In the genomic region with DNA sequence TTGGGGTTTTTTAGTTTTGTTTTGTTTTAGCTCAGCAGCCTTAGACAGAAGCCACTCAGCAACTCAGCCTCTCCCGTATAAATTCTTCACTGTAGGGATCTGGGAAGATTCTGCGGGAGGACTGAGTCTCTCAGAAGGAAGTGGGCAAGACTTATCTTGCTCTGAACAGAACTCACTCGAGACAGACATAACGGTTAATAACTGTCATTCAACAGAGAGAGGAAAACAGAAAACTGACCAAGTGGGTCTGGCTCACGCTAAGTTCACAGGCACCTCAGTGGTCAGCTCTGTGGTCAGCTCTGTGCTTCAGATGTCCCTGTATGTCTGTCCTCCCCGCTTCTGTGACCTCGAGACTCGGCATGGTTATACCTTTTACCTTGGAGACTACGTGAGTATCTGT, we compare ENCODE assay signal across 15 mouse cellular contexts. TPM values are rescaled to one million over a fixed set of nuclear protein-coding genes. Genes with fewer than 3 reads are reported as not detected.
DNase-seq lines count a peak whose midpoint lies in the region; ATAC-seq and TF ChIP-seq lines count a peak whose summit lies in the region.
"Had no signal": no experiment of that assay in that cellular context is flagged by ENCODE, and none has a peak within 500 bp of the region (broad histone marks: within the 10 kb centered on the region; RNA-seq: fewer than 3 reads in every experiment).

No protein-coding gene starts in this region.

- H3K27me3 ChIP-seq in forebrain, embryonic 12.5 days, result no peaks in the 10 kb centered on the region
- H3K27me3 ChIP-seq in forebrain, embryonic 15.5 days, result no peaks in the 10 kb centered on the region
- H3K27me3 ChIP-seq in intestine, embryonic 15.5 days (replicated peaks), result no peaks in the 10 kb centered on the region
- H3K27me3 ChIP-seq in intestine, postnatal 0 days (replicated peaks; ENCODE audit: control insufficient read depth, insufficient read depth, low read length), result no peaks in the 10 kb centered on the region
- H3K27me3 ChIP-seq in liver, embryonic 13.5 days, result no peaks in the 10 kb centered on the region

- TF ChIP-seq CTCF in intestine, postnatal 0 days (IDR thresholded peaks at IDR 0.05; ENCODE audit: low read depth), result no peak
- TF ChIP-seq CTCF in bone marrow, adult 2 months (IDR thresholded peaks at IDR 0.05; ENCODE audit: control insufficient read depth, insufficient read depth, low read length), result no peak

- H3K9ac ChIP-seq in forebrain, embryonic 12.5 days, result no peak overlapping the region
- H3K9ac ChIP-seq in forebrain, embryonic 15.5 days (replicated peaks), result no peak overlapping the region
- no peak overlapping the region for H3K9ac ChIP-seq in intestine, embryonic 15.5 days
- no peak overlapping the region for H3K9ac ChIP-seq in intestine, postnatal 0 days (ENCODE audit: low read depth, low read length)
- H3K9ac ChIP-seq in liver, embryonic 13.5 days, result peak overlapping the region; percentile 57

- no peaks in the 10 kb centered on the region for H3K36me3 ChIP-seq in forebrain, embryonic 12.5 days (replicated peaks)
- H3K36me3 ChIP-seq in forebrain, embryonic 15.5 days, result no peaks in the 10 kb centered on the region
- no peaks in the 10 kb centered on the region for H3K36me3 ChIP-seq in intestine, embryonic 15.5 days
- H3K36me3 ChIP-seq in intestine, postnatal 0 days (ENCODE audit: control insufficient read depth, insufficient read depth), result peaks cover 3% of the 10 kb centered on the region; the same call in 1 of the 2 replicates
- no peaks in the 10 kb centered on the region for H3K36me3 ChIP-seq in liver, embryonic 13.5 days
- H3K36me3 ChIP-seq: G1E had no signal

- ATAC-seq in forebrain, embryonic 12.5 days (ENCODE audit: low FRiP score), result no peak
- no peak for ATAC-seq in forebrain, embryonic 15.5 days (replicated peaks)
- ATAC-seq in intestine, embryonic 15.5 days, result no peak
- no peak for ATAC-seq in intestine, postnatal 0 days
- ATAC-seq in liver, embryonic 13.5 days (ENCODE audit: low read depth), result peak; percentile 6

- WGBS in forebrain, embryonic 12.5 days, result 85% methylated on average over 9 of the region's 9 CpGs
- 86% methylated on average over 9 of the region's 9 CpGs for WGBS in forebrain, embryonic 15.5 days
- WGBS in intestine, embryonic 15.5 days, result 71% methylated on average over 9 of the region's 9 CpGs
- WGBS in intestine, postnatal 0 days, result 58% methylated on average over 9 of the region's 9 CpGs
- WGBS in bone marrow, adult 2 months, result 3% methylated on average over 9 of the region's 9 CpGs
- WGBS in liver, embryonic 13.5 days (ENCODE audit: insufficient replicate concordance), result 12% methylated on average over 9 of the region's 9 CpGs

- no peak for DNase-seq in liver, embryonic 13.5 days
- DNase-seq in cerebellum, postnatal 10 days, result no peak
- DNase-seq in adrenal gland, adult 18-20 months (ENCODE audit: low spot score in 2 of 2), result no peak
- DNase-seq: gastrocnemius, postnatal 25 days; right cerebral cortex, postnatal 4 days had no signal

- no peak overlapping the region for H3K4me2 ChIP-seq in forebrain, embryonic 12.5 days
- H3K4me2 ChIP-seq in forebrain, embryonic 15.5 days (replicated peaks), result no peak overlapping the region
- H3K4me2 ChIP-seq in intestine, embryonic 15.5 days (replicated peaks), result peak overlapping the region; percentile 22; the same call in 1 of the 2 replicates
- H3K4me2 ChIP-seq in intestine, postnatal 0 days (replicated peaks; ENCODE audit: low read depth), result no peak overlapping the region
- peak overlapping the region; percentile 66 for H3K4me2 ChIP-seq in liver, embryonic 13.5 days

- H3K9me3 ChIP-seq in forebrain, embryonic 12.5 days, result no peaks in the 10 kb centered on the region
- H3K9me3 ChIP-seq in forebrain, embryonic 15.5 days, result no peaks in the 10 kb centered on the region
- H3K9me3 ChIP-seq in intestine, embryonic 15.5 days, result no peaks in the 10 kb centered on the region
- H3K9me3 ChIP-seq in intestine, postnatal 0 days (ENCODE audit: control insufficient read depth), result no peaks in the 10 kb centered on the region
- no peaks in the 10 kb centered on the region for H3K9me3 ChIP-seq in liver, embryonic 13.5 days (replicated peaks)

- H3K4me1 ChIP-seq in forebrain, embryonic 12.5 days, result peaks cover 48% of the 10 kb centered on the region
- peaks cover 24% of the 10 kb centered on the region for H3K4me1 ChIP-seq in forebrain, embryonic 15.5 days
- H3K4me1 ChIP-seq in intestine, embryonic 15.5 days (replicated peaks), result peaks cover 58% of the 10 kb centered on the region
- peaks cover 16% of the 10 kb centered on the region for H3K4me1 ChIP-seq in intestine, postnatal 0 days (replicated peaks; ENCODE audit: control insufficient read depth, insufficient read depth, low read length)
- H3K4me1 ChIP-seq in bone marrow, adult 2 months (ENCODE audit: control insufficient read depth, insufficient read depth, low read length), result peaks cover 12% of the 10 kb centered on the region
- peaks cover 70% of the 10 kb centered on the region for H3K4me1 ChIP-seq in liver, embryonic 13.5 days (replicated peaks)

- H3K4me3 ChIP-seq in forebrain, embryonic 12.5 days (replicated peaks), result no peak overlapping the region
- H3K4me3 ChIP-seq in forebrain, embryonic 15.5 days, result no peak overlapping the region
- no peak overlapping the region for H3K4me3 ChIP-seq in intestine, embryonic 15.5 days (replicated peaks)
- H3K4me3 ChIP-seq in intestine, postnatal 0 days (ENCODE audit: low read depth, low read length), result no peak overlapping the region
- H3K4me3 ChIP-seq in bone marrow, adult 2 months (replicated peaks; ENCODE audit: control insufficient read depth, low read depth, low read length), result peak overlapping the region; percentile 22
- peak overlapping the region; percentile 37 for H3K4me3 ChIP-seq in liver, embryonic 13.5 days (replicated peaks)

- TF ChIP-seq POLR2A in bone marrow, adult 2 months (IDR thresholded peaks at IDR 0.05; ENCODE audit: borderline replicate concordance, control insufficient read depth, low read depth, low read length), result no peak

- H3K27ac ChIP-seq in forebrain, embryonic 12.5 days, result peak overlapping the region; percentile 69; the same call in 1 of the 2 replicates
- no peak overlapping the region for H3K27ac ChIP-seq in forebrain, embryonic 15.5 days (replicated peaks)
- H3K27ac ChIP-seq in intestine, embryonic 15.5 days, result peak overlapping the region; percentile 66
- no peak overlapping the region for H3K27ac ChIP-seq in intestine, postnatal 0 days (ENCODE audit: low read depth, low read length)
- peak overlapping the region; percentile 46 for H3K27ac ChIP-seq in bone marrow, adult 2 months (ENCODE audit: control insufficient read depth, insufficient read depth, low read depth, low read length, poor library complexity)
- H3K27ac ChIP-seq in liver, embryonic 13.5 days, result peak overlapping the region; percentile 74

RNA-seq across cellular contexts. Expression of a gene that starts 37.9 kb away (rescaled TPM):
- 0.95 and 1.1 TPM in 2 replicates for polyA plus RNA-seq in forebrain, embryonic 12.5 days (2016; fragmentation: Nextera tagmentation; extraction: Ambion mirVana)
- 0.73 and 0.80 TPM in 2 replicates for polyA plus RNA-seq in forebrain, embryonic 15.5 days (2015; fragmentation: Nextera tagmentation; extraction: Ambion mirVana)
- 0.36 and 1.1 TPM in 2 replicates for polyA plus RNA-seq in intestine, embryonic 15.5 days (2015; fragmentation: Nextera tagmentation; extraction: Ambion mirVana)
- polyA plus RNA-seq in intestine, postnatal 0 days (2015; fragmentation: Nextera tagmentation; extraction: Ambion mirVana), result 0.93 and 1.2 TPM in 2 replicates
- not detected in 2 replicates for polyA plus RNA-seq in bone marrow, adult 2 months (2011; ENCODE audit: insufficient read depth, insufficient read length, low replicate concordance, missing spikeins)
- polyA plus RNA-seq in liver, embryonic 13.5 days (2015; fragmentation: Nextera tagmentation; extraction: Ambion mirVana), result not detected in 2 replicates
- 1 to 10 TPM in 1 of 2 experiments, under 1 TPM in 1; 0.50 to 1.3 TPM for total RNA-seq in adrenal gland, adult 18-20 months (2021)
- total RNA-seq: G1E had no signal
- polyA plus RNA-seq: G1E had no signal

RNA-seq across cellular contexts. Expression of a gene that starts 49.4 kb away (rescaled TPM):
- polyA plus RNA-seq in forebrain, embryonic 12.5 days (2016; fragmentation: Nextera tagmentation; extraction: Ambion mirVana), result not detected in 2 replicates
- not detected in 2 replicates for polyA plus RNA-seq in forebrain, embryonic 15.5 days (2015; fragmentation: Nextera tagmentation; extraction: Ambion mirVana)
- polyA plus RNA-seq in intestine, embryonic 15.5 days (2015; fragmentation: Nextera tagmentation; extraction: Ambion mirVana), result not detected in 2 replicates
- polyA plus RNA-seq in intestine, postnatal 0 days (2015; fragmentation: Nextera tagmentation; extraction: Ambion mirVana), result not detected in 2 replicates
- not detected in 2 replicates for polyA plus RNA-seq in bone marrow, adult 2 months (2011; ENCODE audit: insufficient read depth, insufficient read length, low replicate concordance, missing spikeins)
- not detected in 2 replicates for polyA plus RNA-seq in liver, embryonic 13.5 days (2015; fragmentation: Nextera tagmentation; extraction: Ambion mirVana)
- total RNA-seq in adrenal gland, adult 18-20 months (2021), result not detected
- total RNA-seq: G1E; gastrocnemius, postnatal 25 days; layer of hippocampus, adult 18-20 months had no signal
- polyA plus RNA-seq: G1E; intestine, embryonic 14.5 days; limb, embryonic 14.5 days; midbrain, embryonic 16.5 days had no signal

Comparison
In these comparisons a context has a peak if more than half of its experiments do, and no peak if none do; other contexts are left out.
1. H3K27ac ChIP-seq: peak in forebrain, embryonic 12.5 days (single experiment), intestine, embryonic 15.5 days (single experiment), bone marrow, adult 2 months (single experiment) and liver, embryonic 13.5 days (single experiment); none in forebrain, embryonic 15.5 days (single experiment) and intestine, postnatal 0 days (single experiment).
2. H3K4me2 ChIP-seq: peak in intestine, embryonic 15.5 days (single experiment) and liver, embryonic 13.5 days (single experiment); none in forebrain, embryonic 12.5 days (single experiment), forebrain, embryonic 15.5 days (single experiment) and intestine, postnatal 0 days (single experiment).
3. H3K4me3 ChIP-seq: peak in bone marrow, adult 2 months (single experiment) and liver, embryonic 13.5 days (single experiment); none in forebrain, embryonic 12.5 days (single experiment), forebrain, embryonic 15.5 days (single experiment), intestine, embryonic 15.5 days (single experiment) and intestine, postnatal 0 days (single experiment).